Mouse (Mus musculus): ENCODE measurements at regions not wholly inside any gene's neighbourhood (a gene's known extent, or its start where the extent isn't known, plus 50 kb on each side); places are given as distances from the start of the nearest gene placed in this dataset.

DNA sequence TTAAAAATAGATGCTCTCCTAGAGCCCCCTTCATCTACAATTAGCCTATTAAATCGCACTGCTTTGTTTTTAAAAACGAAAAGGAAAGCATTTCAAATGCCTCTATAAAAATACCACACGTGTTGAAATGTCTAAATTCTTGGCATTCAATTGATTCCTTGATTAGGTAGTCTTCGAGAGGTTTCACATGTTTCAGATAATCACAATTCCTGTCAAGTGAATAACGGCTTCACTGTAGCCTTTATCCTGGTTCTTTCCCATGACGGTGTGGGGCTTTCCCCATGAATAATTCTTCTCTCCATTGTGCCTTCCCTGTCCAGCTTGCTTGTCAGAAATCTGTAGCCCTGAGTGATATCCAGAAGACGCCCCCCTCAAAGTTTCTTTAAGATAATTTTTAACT is 122.1 kb downstream of the Gm11146 start:
- no peak for TF ChIP-seq CTCF (IDR thresholded peaks at IDR 0.05; ENCODE audit: low read depth, low read length)
- no peak for TF ChIP-seq GATA1 (IDR thresholded peaks at IDR 0.05; ENCODE audit: borderline replicate concordance, low read length)
- TF ChIP-seq TAL1 (conservative IDR thresholded peaks at IDR 0.05; ENCODE audit: low read depth, low read length) = no peak

All from G1E (cell line).